Mouse (Mus musculus): Measurements from ENCODE around the gene Ccdc134. TPM values are rescaled to one million over a fixed set of nuclear protein-coding genes. Genes with fewer than 3 reads are reported as not detected.

Gene Ccdc134
- polyA plus RNA-seq, 1 experiment from 2014 or later, result 16.2 TPM

DNA sequence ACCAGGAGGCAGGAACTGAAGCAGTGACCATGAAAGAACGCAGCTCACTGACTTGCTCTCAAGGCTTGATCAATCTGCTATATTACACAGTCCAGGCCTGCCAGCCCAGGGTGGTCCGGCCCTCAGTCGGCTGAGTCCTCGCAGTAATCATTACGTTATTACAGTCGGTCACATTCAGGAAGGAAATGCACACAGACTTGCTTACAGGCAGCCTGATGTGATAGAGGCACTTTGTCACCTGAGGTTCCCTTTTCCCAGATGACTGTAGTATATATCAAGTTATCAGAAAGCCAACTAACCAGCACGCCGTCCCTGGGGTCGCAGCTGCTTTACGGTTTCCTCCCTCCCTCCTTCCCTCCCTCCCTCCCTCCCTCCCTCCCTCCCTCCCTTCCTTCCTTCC is 29.2 kb downstream of the Ccdc134 start:
- Histone ChIP-seq H3K4me2 (ENCODE audit: low read length) (no peak overlapping the region), H3K27me3 (replicated peaks; ENCODE audit: control insufficient read depth, insufficient read depth, low read length) (no peaks in the 10 kb centered on the region), H3K4me1 (replicated peaks; ENCODE audit: control insufficient read depth, insufficient read depth, low read length) (peaks cover 11% of the 10 kb centered on the region), H3K9me3 (ENCODE audit: control insufficient read depth, low read length) (no peaks in the 10 kb centered on the region), H3K4me3 (replicated peaks; ENCODE audit: low read length) (no peak overlapping the region), H3K27ac (ENCODE audit: low read length) (no peak overlapping the region), H3K9ac (replicated peaks; ENCODE audit: low read depth, low read length) (no peak overlapping the region), H3K36me3 (ENCODE audit: control insufficient read depth, insufficient read depth) (no peaks in the 10 kb centered on the region)
- no peak for ATAC-seq
- 85% methylated on average over 10 of the region's 10 CpGs for WGBS

DNA sequence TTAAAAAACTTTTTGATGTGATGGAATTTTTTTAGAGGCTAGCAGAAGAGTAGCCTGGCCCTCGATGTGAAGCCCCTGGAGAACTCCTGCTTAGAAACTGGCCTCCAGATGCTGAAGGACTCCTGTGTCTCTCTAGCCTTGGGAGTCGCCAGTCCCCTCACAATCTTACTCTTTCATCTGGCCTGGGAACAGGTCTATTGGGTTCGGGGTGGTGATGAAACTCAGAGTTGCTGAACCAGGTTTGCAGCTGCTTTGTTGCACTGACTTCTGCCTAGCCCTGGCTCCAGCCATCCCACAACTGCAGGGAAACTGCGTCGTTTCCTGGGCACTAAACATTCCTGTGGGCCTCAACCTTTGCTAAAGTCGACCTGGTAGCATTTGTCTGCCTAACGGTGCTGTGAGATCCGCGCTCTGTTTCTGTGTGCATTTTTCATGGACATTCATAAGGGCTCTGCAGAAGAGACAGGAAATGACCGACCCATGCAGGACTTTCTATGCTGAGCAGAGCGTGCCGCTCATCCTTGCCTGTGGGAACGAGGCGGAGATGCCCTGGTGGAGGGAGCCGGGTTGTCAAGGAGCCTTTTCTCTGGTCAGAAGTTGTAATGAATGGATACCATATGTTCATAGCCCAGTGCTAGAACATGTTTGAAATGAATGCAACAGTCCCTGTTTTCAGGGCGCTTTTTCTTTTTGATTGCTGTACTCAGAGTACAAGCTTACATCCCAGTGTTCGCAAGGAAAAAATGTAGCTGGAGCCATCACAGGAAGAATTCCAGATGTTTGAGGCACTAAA is 30.7 kb downstream of the Ccdc134 start:
- Histone ChIP-seq H3K4me1 (replicated peaks; ENCODE audit: control insufficient read depth, insufficient read depth, low read length) (peaks cover 11% of the 10 kb centered on the region), H3K4me3 (replicated peaks; ENCODE audit: low read length) (no peak overlapping the region), H3K27me3 (replicated peaks; ENCODE audit: control insufficient read depth, insufficient read depth, low read length) (no peaks in the 10 kb centered on the region), H3K36me3 (ENCODE audit: control insufficient read depth, insufficient read depth) (no peaks in the 10 kb centered on the region), H3K9me3 (ENCODE audit: control insufficient read depth, low read length) (no peaks in the 10 kb centered on the region), H3K27ac (ENCODE audit: low read length) (no peak overlapping the region), H3K9ac (replicated peaks; ENCODE audit: low read depth, low read length) (no peak overlapping the region), H3K4me2 (ENCODE audit: low read length) (no peak overlapping the region)
- WGBS, result 75% methylated on average over 17 of the region's 17 CpGs
- no peak for ATAC-seq

DNA sequence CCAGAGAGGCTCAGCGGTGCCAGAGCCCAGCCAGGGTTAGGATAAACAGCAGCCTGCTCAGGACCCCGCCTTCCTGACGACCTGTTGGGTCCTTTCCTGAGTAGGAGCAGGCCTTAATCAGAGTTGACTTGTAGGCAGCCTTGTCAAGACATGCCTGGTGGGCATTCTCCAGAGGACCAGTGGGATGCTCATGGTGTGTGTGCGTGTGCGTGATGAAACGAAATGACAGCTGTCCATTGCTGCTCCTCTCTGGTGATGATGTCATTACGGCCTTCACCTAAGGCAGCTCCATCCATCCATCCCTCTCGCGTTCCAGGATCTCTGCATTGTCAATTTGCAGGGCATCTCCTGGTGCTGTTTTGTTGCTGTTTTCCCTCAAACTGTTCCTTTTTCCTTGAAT is 31.7 kb downstream of the Ccdc134 start:
- 81% methylated on average over 9 of the region's 9 CpGs for WGBS
- no peak overlapping the region for H3K4me3 ChIP-seq (replicated peaks; ENCODE audit: low read length)
- H3K9ac ChIP-seq (replicated peaks; ENCODE audit: low read depth, low read length), result no peak overlapping the region
- no peaks in the 10 kb centered on the region for H3K27me3 ChIP-seq (replicated peaks; ENCODE audit: control insufficient read depth, insufficient read depth, low read length)
- no peaks in the 10 kb centered on the region for H3K36me3 ChIP-seq (ENCODE audit: control insufficient read depth, insufficient read depth)
- H3K4me1 ChIP-seq (replicated peaks; ENCODE audit: control insufficient read depth, insufficient read depth, low read length), result peaks cover 14% of the 10 kb centered on the region
- ATAC-seq, result no peak
- H3K27ac ChIP-seq (ENCODE audit: low read length), result no peak overlapping the region
- H3K4me2 ChIP-seq (ENCODE audit: low read length), result no peak overlapping the region
- H3K9me3 ChIP-seq (ENCODE audit: control insufficient read depth, low read length), result no peaks in the 10 kb centered on the region

DNA sequence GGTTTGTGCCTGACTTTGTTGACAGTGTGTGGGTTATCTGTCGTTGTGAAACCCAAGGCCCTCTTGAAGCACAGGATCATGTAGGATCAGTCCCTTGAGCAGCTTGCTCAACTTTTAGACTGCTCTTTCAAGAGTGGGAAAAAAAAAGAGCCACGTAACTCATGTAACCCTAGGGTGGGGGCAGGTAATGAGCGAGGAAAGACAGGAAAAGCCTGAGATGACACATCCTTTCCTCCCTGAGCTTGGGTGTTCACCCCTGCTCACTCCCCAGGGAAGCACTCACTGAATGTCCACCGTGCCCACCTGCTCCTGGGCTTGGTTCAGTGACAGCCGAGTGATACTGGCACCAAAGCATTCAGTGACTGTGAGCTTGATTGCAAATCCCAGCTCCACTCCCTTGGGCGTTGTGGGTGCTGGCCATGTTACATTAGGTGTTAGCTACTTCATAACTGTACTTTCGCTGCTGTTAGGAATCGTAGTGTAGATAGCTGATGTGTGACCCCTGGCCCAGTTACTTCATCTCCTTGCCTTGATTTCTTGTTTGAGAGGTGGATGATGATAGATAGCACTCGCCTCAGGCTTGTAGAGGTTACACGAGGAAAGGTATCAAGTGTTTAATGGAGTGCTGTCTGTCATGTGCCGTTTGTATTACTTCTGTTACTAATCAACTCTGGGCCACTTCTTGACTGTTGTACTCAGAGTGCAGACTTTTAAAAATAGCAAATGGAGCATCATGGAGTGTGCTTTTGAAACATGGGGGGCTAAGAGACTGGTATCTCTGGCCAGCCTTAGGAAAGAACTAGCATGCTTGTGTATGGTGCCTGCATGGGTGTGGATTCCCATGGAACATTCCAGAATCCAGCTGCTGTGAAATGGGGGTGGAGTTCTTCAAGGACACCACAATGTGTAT is 33.3 kb downstream of the Ccdc134 start:
- no peaks in the 10 kb centered on the region for H3K9me3 ChIP-seq (ENCODE audit: control insufficient read depth, low read length)
- H3K27ac ChIP-seq (ENCODE audit: low read length), result no peak overlapping the region
- H3K4me3 ChIP-seq (replicated peaks; ENCODE audit: low read length), result no peak overlapping the region
- ATAC-seq, result no peak
- no peaks in the 10 kb centered on the region for H3K27me3 ChIP-seq (replicated peaks; ENCODE audit: control insufficient read depth, insufficient read depth, low read length)
- peaks cover 14% of the 10 kb centered on the region for H3K4me1 ChIP-seq (replicated peaks; ENCODE audit: control insufficient read depth, insufficient read depth, low read length)
- no peak overlapping the region for H3K4me2 ChIP-seq (ENCODE audit: low read length)
- H3K36me3 ChIP-seq (ENCODE audit: control insufficient read depth, insufficient read depth), result no peaks in the 10 kb centered on the region
- 86% methylated on average over 11 of the region's 11 CpGs for WGBS
- no peak overlapping the region for H3K9ac ChIP-seq (replicated peaks; ENCODE audit: low read depth, low read length)

DNA sequence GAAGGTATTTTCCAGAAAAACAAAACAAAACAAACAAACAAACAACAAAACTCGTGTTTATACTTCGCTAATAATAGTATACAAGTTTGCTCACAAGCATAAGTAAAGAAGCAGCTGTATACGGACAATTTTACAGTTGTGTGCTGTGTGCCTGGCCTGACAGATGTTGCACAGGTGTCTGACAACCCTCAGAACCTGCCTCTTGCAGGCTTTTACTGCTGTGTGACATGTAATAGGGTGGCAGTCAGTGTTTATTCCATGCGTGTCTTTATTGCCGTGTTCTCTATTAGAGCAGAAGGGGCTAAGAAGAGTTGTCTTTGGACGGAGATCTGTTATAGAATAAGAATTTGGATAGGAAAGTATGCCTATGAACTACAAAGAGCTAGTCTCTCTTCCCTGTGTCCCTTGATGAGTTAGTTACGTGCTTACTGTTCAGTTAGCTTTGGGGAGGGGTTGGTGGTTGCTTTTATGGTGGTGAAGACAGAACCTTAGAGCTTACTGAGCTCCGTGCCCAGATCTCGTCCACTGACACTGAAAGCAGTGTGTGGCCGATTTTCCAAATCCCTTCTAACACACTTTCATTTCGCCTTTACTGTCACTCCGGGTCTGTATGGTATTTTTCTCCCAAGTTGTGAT is 34.4 kb downstream of the Ccdc134 start:
- H3K4me3 ChIP-seq (replicated peaks; ENCODE audit: low read length), result no peak overlapping the region
- no peak for ATAC-seq
- H3K4me2 ChIP-seq (ENCODE audit: low read length), result no peak overlapping the region
- H3K9me3 ChIP-seq (ENCODE audit: control insufficient read depth, low read length), result no peaks in the 10 kb centered on the region
- no peak overlapping the region for H3K27ac ChIP-seq (ENCODE audit: low read length)
- peaks cover 24% of the 10 kb centered on the region for H3K4me1 ChIP-seq (replicated peaks; ENCODE audit: control insufficient read depth, insufficient read depth, low read length)
- 87% methylated on average over 12 of the region's 12 CpGs for WGBS
- no peak overlapping the region for H3K9ac ChIP-seq (replicated peaks; ENCODE audit: low read depth, low read length)
- H3K27me3 ChIP-seq (replicated peaks; ENCODE audit: control insufficient read depth, insufficient read depth, low read length), result no peaks in the 10 kb centered on the region
- H3K36me3 ChIP-seq (ENCODE audit: control insufficient read depth, insufficient read depth), result no peaks in the 10 kb centered on the region

DNA sequence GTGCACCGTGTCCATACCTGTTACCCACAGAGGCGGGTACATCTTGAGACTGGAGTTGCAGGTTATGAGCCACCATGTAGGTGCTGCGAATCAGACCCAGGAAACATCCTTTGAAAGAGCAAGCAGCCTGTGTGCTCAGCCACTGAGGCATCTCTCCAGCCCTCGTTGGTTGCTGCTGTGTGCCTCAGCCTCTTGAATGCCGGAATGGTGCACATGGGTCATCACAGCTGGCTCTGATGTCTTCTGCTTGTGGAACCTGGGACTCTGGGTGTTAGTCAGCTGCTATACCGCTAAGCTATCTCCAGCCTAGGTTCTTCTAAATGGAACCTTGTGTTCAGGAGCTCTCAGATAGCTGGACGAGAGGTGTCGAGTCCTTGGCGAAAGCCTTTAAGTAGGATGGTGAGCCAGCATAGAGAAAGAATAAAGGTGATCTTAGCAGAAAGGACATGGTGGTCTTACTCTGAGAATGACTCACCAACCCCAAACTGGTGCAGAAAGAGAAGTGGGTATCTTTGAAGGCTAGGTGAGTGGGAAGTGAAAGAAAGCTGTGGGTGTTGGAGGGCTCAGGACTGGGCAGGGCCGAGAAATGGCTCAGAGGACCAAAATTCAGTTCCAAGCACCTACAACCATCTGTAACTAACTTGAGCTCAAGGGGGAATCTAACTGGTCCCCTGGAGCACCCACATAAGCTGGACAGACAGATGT is 35.8 kb downstream of the Ccdc134 start:
- H3K4me2 ChIP-seq (ENCODE audit: low read length), result no peak overlapping the region
- H3K36me3 ChIP-seq (ENCODE audit: control insufficient read depth, insufficient read depth), result no peaks in the 10 kb centered on the region
- H3K27me3 ChIP-seq (replicated peaks; ENCODE audit: control insufficient read depth, insufficient read depth, low read length), result no peaks in the 10 kb centered on the region
- H3K27ac ChIP-seq (ENCODE audit: low read length), result no peak overlapping the region
- no peak overlapping the region for H3K4me3 ChIP-seq (replicated peaks; ENCODE audit: low read length)
- no peak overlapping the region for H3K9ac ChIP-seq (replicated peaks; ENCODE audit: low read depth, low read length)
- H3K4me1 ChIP-seq (replicated peaks; ENCODE audit: control insufficient read depth, insufficient read depth, low read length), result peaks cover 22% of the 10 kb centered on the region
- no peak for ATAC-seq
- 86% methylated on average over 10 of the region's 10 CpGs for WGBS
- H3K9me3 ChIP-seq (ENCODE audit: control insufficient read depth, low read length), result no peaks in the 10 kb centered on the region

DNA sequence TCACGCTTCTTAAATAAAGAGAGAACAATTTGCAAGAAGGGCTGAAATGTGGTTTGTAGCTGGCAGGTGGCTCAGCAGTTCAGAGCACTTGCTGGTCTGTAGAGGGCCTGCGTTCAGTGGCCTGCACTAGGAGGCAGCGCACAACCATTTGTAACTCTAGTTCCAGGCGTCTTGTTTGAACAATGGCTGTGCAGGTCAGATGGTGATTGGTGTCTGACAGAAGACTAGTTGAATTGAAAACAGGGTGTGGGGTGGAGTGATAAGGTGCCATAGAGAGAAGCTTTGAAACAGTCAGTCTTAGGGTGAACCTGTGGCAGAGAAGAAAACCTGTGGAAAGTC is 36.3 kb downstream of the Ccdc134 start:
- Histone ChIP-seq H3K9ac (replicated peaks; ENCODE audit: low read depth, low read length) (no peak overlapping the region), H3K9me3 (ENCODE audit: control insufficient read depth, low read length) (no peaks in the 10 kb centered on the region), H3K27ac (ENCODE audit: low read length) (no peak overlapping the region), H3K4me3 (replicated peaks; ENCODE audit: low read length) (no peak overlapping the region), H3K4me1 (replicated peaks; ENCODE audit: control insufficient read depth, insufficient read depth, low read length) (peaks cover 18% of the 10 kb centered on the region), H3K27me3 (replicated peaks; ENCODE audit: control insufficient read depth, insufficient read depth, low read length) (no peaks in the 10 kb centered on the region), H3K36me3 (ENCODE audit: control insufficient read depth, insufficient read depth) (no peaks in the 10 kb centered on the region), H3K4me2 (ENCODE audit: low read length) (no peak overlapping the region)
- WGBS, result 50% methylated on average over 4 of the region's 4 CpGs
- no peak for ATAC-seq

DNA sequence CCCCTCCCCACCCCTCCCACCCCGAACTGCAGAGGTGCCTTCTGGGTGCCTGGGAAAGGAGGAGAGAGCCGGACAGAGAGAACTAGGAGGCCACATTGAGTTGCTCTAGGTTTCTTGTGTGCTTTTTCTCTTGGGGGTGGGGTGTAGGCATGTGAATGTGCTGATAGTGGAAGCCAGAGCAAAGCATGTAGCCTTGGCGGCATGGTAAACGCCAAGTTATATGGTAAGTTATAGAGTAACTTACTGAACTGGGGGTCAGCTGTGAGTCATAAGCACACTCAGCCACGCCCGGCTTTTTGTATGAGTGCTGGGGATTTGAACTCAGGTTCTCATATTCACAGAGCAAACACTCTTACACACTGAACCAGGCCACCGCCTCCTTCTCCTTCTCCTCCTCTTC is 36.8 kb downstream of the Ccdc134 start:
- Histone ChIP-seq H3K4me3 (replicated peaks; ENCODE audit: low read length) (no peak overlapping the region), H3K27me3 (replicated peaks; ENCODE audit: control insufficient read depth, insufficient read depth, low read length) (no peaks in the 10 kb centered on the region), H3K9ac (replicated peaks; ENCODE audit: low read depth, low read length) (no peak overlapping the region), H3K4me2 (ENCODE audit: low read length) (no peak overlapping the region), H3K27ac (ENCODE audit: low read length) (no peak overlapping the region), H3K4me1 (replicated peaks; ENCODE audit: control insufficient read depth, insufficient read depth, low read length) (peaks cover 14% of the 10 kb centered on the region), H3K36me3 (ENCODE audit: control insufficient read depth, insufficient read depth) (no peaks in the 10 kb centered on the region), H3K9me3 (ENCODE audit: control insufficient read depth, low read length) (no peaks in the 10 kb centered on the region)
- 84% methylated on average over 7 of the region's 7 CpGs for WGBS
- no peak for ATAC-seq

All from forebrain, embryonic 16.5 days (tissue).